Comparison of ENCODE assay signal across 8 mouse cellular contexts in genomic region chr2:151039232-151039695, GRCm38 (mm10). TPM values are rescaled to one million over a fixed set of nuclear protein-coding genes. Genes with fewer than 3 reads are reported as not detected.
DNase-seq lines count a peak whose midpoint lies in the region; ATAC-seq lines count a peak whose summit lies in the region.

Ninl (minus strand) TSS chr2:151039382.
Nanp (minus strand) TSS chr2:151039398.

- H3K27me3 ChIP-seq in hindbrain, embryonic 16.5 days (replicated peaks; ENCODE audit: control insufficient read depth, insufficient read depth, low read length), result no peaks in the 10 kb centered on the region; the same call in 1 of the 2 replicates

- no peaks in the 10 kb centered on the region for H3K9me3 ChIP-seq in hindbrain, embryonic 16.5 days (ENCODE audit: control insufficient read depth, low read length)

- H3K27ac ChIP-seq in hindbrain, embryonic 16.5 days (ENCODE audit: low read depth, low read length), result peak within 1 kb of the TSS; percentile 82
- H3K27ac ChIP-seq in macrophage, result peak within 1 kb of the TSS; percentile 25; the same call in 1 of the 2 replicates

- DNase-seq in WW6 (ENCODE audit: low read depth, low spot score), result peak; percentile 79
- DNase-seq in cerebellum, postnatal 4 days (ENCODE audit: low spot score in 2 of 2), result peak; percentile 86 to 92
- DNase-seq in gastrocnemius, adult 18-20 months (ENCODE audit: low spot score), result peak; percentile 94
- peak; percentile 90 to 93 for DNase-seq in left cerebral cortex, adult 18-20 months (ENCODE audit: low spot score in 2 of 2)
- peak; percentile 93 for DNase-seq in right cerebral cortex, adult 18-20 months
- peak; percentile 76 for DNase-seq in urinary bladder, postnatal 10 days (ENCODE audit: low spot score)

- peak within 1 kb of the TSS; percentile 96 for H3K9ac ChIP-seq in hindbrain, embryonic 16.5 days (ENCODE audit: low read depth, low read length)

- H3K36me3 ChIP-seq in hindbrain, embryonic 16.5 days (ENCODE audit: control insufficient read depth, insufficient read depth, low read length), result no peaks in the 10 kb centered on the region
- H3K36me3 ChIP-seq in macrophage (ENCODE audit: inconsistent target), result no peaks in the 10 kb centered on the region

- peaks cover 46% of the 10 kb centered on the region for H3K79me2 ChIP-seq in macrophage (ENCODE audit: inconsistent target)

- peak; percentile 98 for ATAC-seq in hindbrain, embryonic 16.5 days

- WGBS in hindbrain, embryonic 16.5 days, result 2% methylated on average over 28 of the region's 34 CpGs
- 2% methylated on average over 34 of the region's 34 CpGs for WGBS in macrophage (ENCODE audit: missing documents)

- peaks cover 15% of the 10 kb centered on the region for H3K4me1 ChIP-seq in hindbrain, embryonic 16.5 days (ENCODE audit: control insufficient read depth, insufficient read depth, low read depth, low read length)

- peak within 1 kb of the TSS; percentile 97 for H3K4me3 ChIP-seq in hindbrain, embryonic 16.5 days (ENCODE audit: low read length)
- peak within 1 kb of the TSS; percentile 65 for H3K4me3 ChIP-seq in macrophage (ENCODE audit: inconsistent target)

- peak within 1 kb of the TSS; percentile 90 for H3K4me2 ChIP-seq in hindbrain, embryonic 16.5 days (ENCODE audit: low read length)

RNA-seq across cellular contexts. Expression of gene Ninl, which starts in this region (rescaled TPM):
- total RNA-seq in gastrocnemius, adult 18-20 months (2021), result under 1 TPM; 0.43 to 0.47 TPM
- 3.6 and 4.6 TPM in 2 replicates for polyA plus RNA-seq in hindbrain, embryonic 16.5 days (2015; fragmentation: Nextera tagmentation; extraction: Ambion mirVana)
- 1 to 10 TPM; 5.5 to 5.8 TPM for total RNA-seq in left cerebral cortex, adult 18-20 months (2021)
- total RNA-seq in macrophage (2018; cell fraction: chromatin; rRNA removed), result 10 to 100 TPM in 1 of 26 experiments, 1 to 10 TPM in 25; 1.0 to 10.1 (median 4.1) TPM
- total RNA-seq in macrophage (2018; cell fraction: cytosol; rRNA removed), result 1 to 10 TPM in 3 of 26 experiments, under 1 TPM in 23; 0.27 to 1.4 (median 0.68) TPM
- total RNA-seq in macrophage (2018; cell fraction: nucleus; rRNA removed), result 1 to 10 TPM in 21 of 26 experiments, under 1 TPM in 5; 0.60 to 4.2 (median 1.7) TPM
- 0.66 to 1.2 TPM (median 0.89 TPM) in 3 replicates for polyA plus RNA-seq in macrophage (2018)

RNA-seq across cellular contexts. Expression of gene Nanp, which starts in this region (rescaled TPM):
- 1 to 10 TPM; 1.9 to 2.7 TPM for total RNA-seq in gastrocnemius, adult 18-20 months (2021)
- 32.7 and 36.1 TPM in 2 replicates for polyA plus RNA-seq in hindbrain, embryonic 16.5 days (2015; fragmentation: Nextera tagmentation; extraction: Ambion mirVana)
- total RNA-seq in left cerebral cortex, adult 18-20 months (2021), result 10 to 100 TPM; 21.7 to 24.8 TPM
- total RNA-seq in macrophage (2018; cell fraction: chromatin; rRNA removed), result 10 to 100 TPM in 2 of 26 experiments, 1 to 10 TPM in 18, not detected in 6; 1.3 to 12.0 (median 4.1) TPM
- 10 to 100 TPM in 9 of 26 experiments, 1 to 10 TPM in 17; 2.6 to 12.4 (median 8.2) TPM for total RNA-seq in macrophage (2018; cell fraction: cytosol; rRNA removed)
- total RNA-seq in macrophage (2018; cell fraction: nucleus; rRNA removed), result 10 to 100 TPM in 6 of 26 experiments, 1 to 10 TPM in 19, not detected in 1; 1.1 to 13.6 (median 3.5) TPM
- 11.5 to 13.8 TPM (median 13.1 TPM) in 3 replicates for polyA plus RNA-seq in macrophage (2018)

Comparison
In these comparisons a context has a peak if more than half of its experiments do, and no peak if none do; other contexts are left out.
1. Peak in every context shown above with its lines: DNase-seq, ATAC-seq, H3K4me3 ChIP-seq and H3K27ac ChIP-seq.
2. RNA of gene Ninl (total RNA-seq): 5.5 to 5.8 TPM in left cerebral cortex, adult 18-20 months; 0.43 to 0.47 TPM in gastrocnemius, adult 18-20 months; every median in the first group is over 4 times any median in the second.
3. RNA of gene Nanp (total RNA-seq): 21.7 to 24.8 TPM in left cerebral cortex, adult 18-20 months; 1.9 to 2.7 TPM in gastrocnemius, adult 18-20 months; every median in the first group is over 4 times any median in the second.